Comparison of ENCODE assay signal across 8 mouse cellular contexts in the genomic region with DNA sequence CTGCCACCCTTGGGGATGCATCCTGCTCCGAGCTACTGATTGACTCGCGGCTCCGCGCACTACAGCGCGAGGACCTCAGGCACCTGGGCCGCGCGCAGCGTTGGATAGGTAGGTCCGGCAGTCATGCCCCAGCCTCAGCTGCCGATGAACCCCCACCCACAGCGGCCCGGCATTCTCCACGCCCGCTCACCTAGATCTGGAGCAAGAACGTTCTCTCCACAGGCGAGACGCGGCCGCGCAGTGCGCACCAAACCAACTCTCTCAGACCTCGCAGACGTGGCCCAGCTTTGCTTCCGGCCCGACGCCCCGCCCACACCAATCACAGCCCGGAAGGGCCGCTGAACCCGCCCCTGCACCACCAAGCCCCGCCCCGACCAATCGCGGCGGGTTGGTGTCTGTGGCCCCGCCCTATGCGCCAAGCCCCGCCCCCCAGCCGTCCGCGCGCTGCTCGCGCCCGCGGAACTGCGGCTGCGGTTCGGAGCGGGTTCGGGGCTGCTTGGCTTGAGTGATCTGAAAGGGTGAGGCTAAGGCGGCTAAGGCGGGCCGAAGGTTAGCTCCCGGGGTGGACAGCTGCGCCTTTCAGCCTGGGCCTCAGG. TPM values are rescaled to one million over a fixed set of nuclear protein-coding genes. Genes with fewer than 3 reads are reported as not detected.
DNase-seq lines count a peak whose midpoint lies in the region; ATAC-seq and TF ChIP-seq lines count a peak whose summit lies in the region.

A gene (minus strand): TSS at position 303 of the 596 bp plus-strand sequence.
A gene (plus strand): TSS at position 452 of the 596 bp plus-strand sequence.

- H3K27ac ChIP-seq in hindbrain, embryonic 15.5 days (replicated peaks): peak within 1 kb of the TSS; percentile 69

- H3K4me1 ChIP-seq in hindbrain, embryonic 15.5 days (replicated peaks): peaks cover 22% of the 10 kb centered on the region

- peak within 1 kb of the TSS; percentile 55 for H3K9ac ChIP-seq in hindbrain, embryonic 15.5 days

- under 1% methylated on average over 59 of the region's 59 CpGs for WGBS in hindbrain, embryonic 15.5 days

- DNase-seq in Patski (ENCODE audit: low read depth, low spot score): peak; percentile 44
- DNase-seq in cerebellum, postnatal 14 days: peak; percentile 98 to 99
- peak; percentile 85 to 89 for DNase-seq in frontal cortex, postnatal 25 days (ENCODE audit: low spot score in 2 of 2)
- peak; percentile 93 for DNase-seq in left cerebral cortex, adult 11 months (ENCODE audit: low spot score)
- DNase-seq in lung, postnatal 4 days: peak; percentile 97 to 98
- DNase-seq in retina, postnatal 7 days (ENCODE audit: low read depth, low spot score): peak; percentile 90
- DNase-seq in urinary bladder, adult 2 months (ENCODE audit: low spot score): peak; percentile 90

- CTCF ChIA-PET in Patski (lab: Charles Lee): interaction anchor here (1.3 to 1.5 kb wide), 4 partner anchors 11 to 106 kb away, joined by 3 to 6 read pairs (median 5); a partner anchor contains a TSS

- TF ChIP-seq CTCF in Patski (IDR thresholded peaks at IDR 0.05): no peak

- no peaks in the 10 kb centered on the region for H3K9me3 ChIP-seq in hindbrain, embryonic 15.5 days

- in situ Hi-C loops in Patski (cut with MboI; ENCODE audit: low pct_unique_long_range_greater_than_20kb): loop anchor here (5.0 kb wide), 1 partner anchor 104 kb away; a partner anchor contains a TSS

- H3K4me3 ChIP-seq in hindbrain, embryonic 15.5 days: peak within 1 kb of the TSS; percentile 60

- peak within 1 kb of the TSS; percentile 97 for H3K4me2 ChIP-seq in hindbrain, embryonic 15.5 days

- H3K27me3 ChIP-seq in Patski: no peaks in the 10 kb centered on the region
- no peaks in the 10 kb centered on the region for H3K27me3 ChIP-seq in hindbrain, embryonic 15.5 days

- peaks cover 18% of the 10 kb centered on the region for H3K36me3 ChIP-seq in hindbrain, embryonic 15.5 days

- ATAC-seq in Patski: peak; percentile 99
- ATAC-seq in hindbrain, embryonic 15.5 days (ENCODE audit: low FRiP score, low read depth): peak; percentile 98

- POLR2A ChIA-PET in Patski (lab: Charles Lee): interaction anchor here (0.6 to 1.6 kb wide), 3 partner anchors 13 to 823 kb away, joined by 3 to 9 read pairs (median 4); a partner anchor contains a TSS

RNA-seq across cellular contexts. Expression of the first gene that starts in this region (rescaled TPM):
- polyA plus RNA-seq in Patski (2021): 27.6 TPM
- polyA plus RNA-seq in hindbrain, embryonic 15.5 days (2015; fragmentation: Nextera tagmentation; extraction: Ambion mirVana): 35.0 and 35.8 TPM in 2 replicates
- polyA plus RNA-seq in urinary bladder, adult 2 months (2012; rRNA removed): 9.4 and 12.4 TPM in 2 replicates

RNA-seq across cellular contexts. Expression of the second gene that starts in this region (rescaled TPM):
- polyA plus RNA-seq in Patski (2021): 5.6 TPM
- 25.2 and 29.3 TPM in 2 replicates for polyA plus RNA-seq in hindbrain, embryonic 15.5 days (2015; fragmentation: Nextera tagmentation; extraction: Ambion mirVana)
- polyA plus RNA-seq in urinary bladder, adult 2 months (2012; rRNA removed): 1.7 and 1.8 TPM in 2 replicates

Comparison
In these comparisons a context has a peak if more than half of its experiments do, and no peak if none do; other contexts are left out.
1. Peak in every context shown above with its lines: DNase-seq, ATAC-seq, H3K4me3 ChIP-seq and H3K27ac ChIP-seq.
2. DNase-seq: peak in every context shown above with its lines; median percentile 98 in cerebellum, postnatal 14 days; 98 in lung, postnatal 4 days; 93 in left cerebral cortex, adult 11 months; 90 in retina, postnatal 7 days; 90 in urinary bladder, adult 2 months; 87 in frontal cortex, postnatal 25 days; 44 in Patski.